Mouse (Mus musculus): ENCODE measurements around the gene Gm21149.
"Not testable (repeated sequence)": the region's sequence is repeated elsewhere in the genome, so short reads cannot be mapped to it uniquely, and the experiment has no call there.

The Gm21149 gene

DNA sequence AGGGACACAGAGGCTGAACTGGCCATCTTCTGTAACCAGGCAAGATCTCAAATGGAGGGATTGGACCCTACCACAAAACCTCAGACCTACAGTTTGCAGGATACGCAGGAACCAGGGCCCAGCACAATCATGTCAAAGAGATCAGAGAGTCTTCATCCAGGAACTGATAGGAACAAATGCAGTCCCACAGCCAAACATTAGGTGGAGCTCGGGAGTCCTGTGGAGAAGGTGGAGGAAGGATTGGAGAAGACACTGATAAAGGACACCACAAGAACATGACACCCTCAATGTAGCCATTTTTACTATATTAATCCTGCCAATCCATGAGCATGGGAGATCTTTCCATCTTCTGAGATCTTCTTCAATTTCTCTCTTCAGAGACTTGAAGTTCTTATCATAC lies 12.8 kb downstream of the Gm21149 start:
- DNase-seq (ENCODE audit: low spot score in 2 of 2) = not testable (repeated sequence)

DNA sequence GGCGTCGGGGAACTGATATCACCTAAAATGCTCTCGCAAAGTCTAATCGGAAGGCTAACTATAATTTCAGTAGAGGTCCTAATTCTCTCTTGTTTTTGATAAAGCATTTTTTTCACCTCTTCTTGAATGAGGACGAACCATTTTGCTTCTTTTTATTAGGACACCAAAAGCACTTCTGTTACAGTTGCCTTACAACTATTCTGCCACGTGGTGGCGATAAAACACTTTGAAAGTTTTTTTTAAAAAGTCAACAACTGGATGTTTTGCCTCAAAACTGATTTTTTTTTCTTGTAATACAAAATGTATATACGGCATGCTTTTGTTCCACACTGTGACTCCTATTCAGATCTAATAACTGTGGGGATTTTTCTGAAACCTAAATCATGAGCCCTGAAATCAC lies 14.7 kb downstream of the Gm21149 start:
- DNase-seq (ENCODE audit: low spot score in 2 of 2) = not testable (repeated sequence)

DNA sequence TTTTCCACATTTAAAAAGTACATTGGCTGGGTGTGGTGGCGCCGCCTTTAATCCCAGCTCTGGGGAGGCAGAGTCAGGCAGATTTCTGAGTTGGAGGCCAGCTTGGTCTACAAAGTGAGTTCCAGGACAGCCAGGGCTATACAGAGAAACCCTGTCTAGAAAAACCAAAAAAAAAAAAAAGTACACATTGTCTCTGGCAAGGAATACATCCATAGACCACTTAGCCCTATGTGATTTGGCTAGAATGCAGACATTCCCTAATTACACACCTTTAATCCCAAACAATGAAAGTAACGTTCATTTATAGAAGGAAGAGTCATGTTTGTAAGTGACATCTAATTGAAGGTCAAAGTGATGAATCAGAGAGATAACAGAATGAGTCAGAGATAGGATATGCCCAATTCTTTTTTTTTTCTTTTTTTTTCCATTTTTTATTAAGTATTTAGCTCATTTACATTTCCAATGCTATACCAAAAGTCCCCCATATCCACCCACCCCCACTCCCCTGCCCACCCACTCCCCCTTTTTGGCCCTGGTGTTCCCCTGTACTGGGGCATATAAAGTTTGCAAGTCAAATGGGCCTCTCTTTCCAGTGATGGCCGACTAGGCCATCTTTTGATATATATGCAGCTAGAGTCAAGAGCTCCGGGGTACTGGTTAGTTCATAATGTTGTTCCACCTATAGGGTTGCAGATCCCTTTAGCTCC lies 18.3 kb downstream of the Gm21149 start:
- not testable (repeated sequence) for DNase-seq (ENCODE audit: low spot score in 2 of 2)

Measured in heart, adult 9 months (tissue).